Mouse (Mus musculus) neural tube, embryonic 14.5 days (tissue): ENCODE results near the gene Zfp839. TPM values are rescaled to one million over a fixed set of nuclear protein-coding genes. Genes with fewer than 3 reads are reported as not detected.

Experiments
- ATAC-seq: fragments of 200-750 bp; cut with Nextera tagmentation; 2 replicates; pipeline ENCODE4 v1.8.0; 2017; ENCODE audit warnings: low read depth, mild to moderate bottlenecking, moderate TSS enrichment, moderate library complexity
- H3K27ac ChIP-seq: fragments of 300-500 bp; sonication (generic); 2 replicates; pipeline ENCODE4 v1.5.1; 2014; ENCODE audit warnings: low read depth, mild to moderate bottlenecking, control low read depth, low read length, moderate library complexity, mixed read lengths
- H3K27me3 ChIP-seq: fragments of 300-500 bp; sonication (generic); 2 replicates; pipeline ENCODE4 v1.6.1; 2014; ENCODE audit warnings: low read length; ENCODE audit not compliant: control insufficient read depth, insufficient read depth
- H3K36me3 ChIP-seq: fragments of 300-500 bp; sonication (generic); 2 replicates; pipeline ENCODE4 v1.6.1; 2014; ENCODE audit warnings: low read length, mixed read lengths; ENCODE audit not compliant: control insufficient read depth, insufficient read depth
- H3K4me1 ChIP-seq: fragments of 300-500 bp; sonication (generic); 2 replicates; pipeline ENCODE4 v1.6.1; 2014; ENCODE audit warnings: low read length; ENCODE audit not compliant: control insufficient read depth, insufficient read depth
- H3K4me2 ChIP-seq: fragments of 300-500 bp; sonication (generic); 2 replicates; pipeline ENCODE4 v1.6.1; 2014; ENCODE audit warnings: mild to moderate bottlenecking, low read depth, low read length, control low read depth
- H3K4me3 ChIP-seq: fragments of 300-500 bp; sonication (generic); 2 replicates; pipeline ENCODE4 v1.5.1; 2014; ENCODE audit warnings: low read depth, low read length, control low read depth, mixed read lengths
- H3K9ac ChIP-seq: fragments of 300-500 bp; sonication (generic); replicated peaks from 2 replicates; pipeline ENCODE4 v1.6.1; 2014; ENCODE audit warnings: low read depth, mild to moderate bottlenecking, control low read depth, low read length, mixed read lengths
- H3K9me3 ChIP-seq: fragments of 300-500 bp; sonication (generic); 2 replicates; pipeline ENCODE4 v1.6.1; 2016; ENCODE audit warnings: low read length; ENCODE audit not compliant: control insufficient read depth
- WGBS: fragments of 180-500 bp; shearing (Covaris S2); extraction: QIAGEN DNeasy Blood & Tissue Kit; methylation state at CpG from one replicate; pipeline ENCODE4 v1.1.7; 2014; 5-methylcytosine and 5-hydroxymethylcytosine counted together
- polyA plus RNA-seq: library from polyadenylated mRNA; unstranded; fragments of >200 nt; fragmentation: Nextera tagmentation; extraction: Ambion mirVana; gene quantifications from 2 replicates; pipeline ENCODE4 v1.2.1, GENCODE M21; 2014

Gene Zfp839
- polyA plus RNA-seq, 1 experiment from 2014 or later: 3.8 TPM

DNA sequence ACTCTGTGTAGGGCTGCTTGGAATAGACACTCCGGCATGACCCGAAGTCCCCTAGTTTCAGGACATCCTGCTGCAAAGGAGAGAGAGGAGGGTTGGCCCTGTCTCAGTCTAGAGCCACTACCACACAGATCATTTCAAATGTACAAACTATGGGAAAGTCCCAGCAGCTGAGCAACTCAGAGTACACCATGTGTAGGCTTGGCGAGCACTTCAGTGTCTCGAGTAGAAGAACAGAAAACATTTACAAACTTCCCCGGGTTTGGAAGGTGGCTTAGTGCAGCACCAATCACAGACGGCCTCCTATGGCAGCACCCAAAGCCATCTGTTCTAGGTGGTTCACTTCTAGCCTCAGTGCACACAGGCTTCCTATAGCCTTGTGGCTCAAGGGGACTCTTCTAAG lies 36.4 kb upstream of the Zfp839 start:
- Histone ChIP-seq H3K9me3 (no peaks in the 10 kb centered on the region), H3K4me1 (no peaks in the 10 kb centered on the region), H3K9ac (no peak overlapping the region), H3K27me3 (no peaks in the 10 kb centered on the region), H3K4me3 (no peak overlapping the region), H3K4me2 (no peak overlapping the region), H3K27ac (no peak overlapping the region), H3K36me3 (no peaks in the 10 kb centered on the region)
- WGBS: 94% methylated on average over 6 of the region's 6 CpGs
- ATAC-seq: no peak

- H3K27ac ChIP-seq: no peak overlapping the region
- no peak overlapping the region for H3K4me3 ChIP-seq
- no peaks in the 10 kb centered on the region for H3K27me3 ChIP-seq
- no peak overlapping the region for H3K9ac ChIP-seq
- H3K9me3 ChIP-seq: no peaks in the 10 kb centered on the region
- H3K4me2 ChIP-seq: no peak overlapping the region
- no peak for ATAC-seq
- H3K36me3 ChIP-seq: no peaks in the 10 kb centered on the region
- WGBS: 81% methylated on average over 17 of the region's 17 CpGs
- H3K4me1 ChIP-seq: no peaks in the 10 kb centered on the region
Observed at GRCm38 (mm10) chr12:110814924-110815323, 35.1 kb upstream of the Zfp839 start.

- no peaks in the 10 kb centered on the region for H3K27me3 ChIP-seq
Observed at GRCm38 (mm10) chr12:110816833-110817232, 33.2 kb upstream of the Zfp839 start.

DNA sequence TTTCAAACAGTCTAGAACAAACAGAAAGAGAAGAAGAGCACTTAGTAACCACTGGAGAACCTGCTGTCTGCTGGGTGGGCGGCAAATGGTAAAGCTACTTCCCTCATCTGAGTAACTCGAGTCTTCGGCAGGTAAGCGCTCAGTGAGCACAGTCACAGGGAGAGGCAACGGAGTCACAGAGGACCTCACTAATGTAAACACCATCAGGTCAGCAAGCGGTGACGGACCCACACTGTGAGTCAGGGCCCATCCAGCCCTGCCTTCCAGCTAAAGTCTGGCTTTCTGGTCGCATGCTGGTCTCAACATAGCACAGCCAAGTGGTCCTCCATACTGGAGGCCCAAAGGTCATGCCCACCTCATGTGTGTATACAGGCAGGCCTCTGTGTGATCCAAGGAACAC lies 30.7 kb upstream of the Zfp839 start:
- no peak overlapping the region for H3K4me2 ChIP-seq
- no peaks in the 10 kb centered on the region for H3K36me3 ChIP-seq
- H3K9me3 ChIP-seq: no peaks in the 10 kb centered on the region
- ATAC-seq: no peak
- no peak overlapping the region for H3K9ac ChIP-seq
- no peaks in the 10 kb centered on the region for H3K4me1 ChIP-seq
- 81% methylated on average over 8 of the region's 8 CpGs for WGBS
- no peak overlapping the region for H3K27ac ChIP-seq
- H3K27me3 ChIP-seq: no peaks in the 10 kb centered on the region
- no peak overlapping the region for H3K4me3 ChIP-seq

More at GRCm38 (mm10) chr12:110816833-110817232, 33.2 kb upstream of the Zfp839 start:
- no peak overlapping the region for H3K9ac ChIP-seq
- no peaks in the 10 kb centered on the region for H3K9me3 ChIP-seq
- no peaks in the 10 kb centered on the region for H3K36me3 ChIP-seq
- 89% methylated on average over 2 of the region's 2 CpGs for WGBS
- no peaks in the 10 kb centered on the region for H3K4me1 ChIP-seq
- ATAC-seq: no peak
- no peak overlapping the region for H3K27ac ChIP-seq
- no peak overlapping the region for H3K4me3 ChIP-seq
- H3K4me2 ChIP-seq: no peak overlapping the region

GRCm38 (mm10) chr12:110821787-110822186 lies 28.3 kb upstream of the Zfp839 start:
- no peak for ATAC-seq

DNA sequence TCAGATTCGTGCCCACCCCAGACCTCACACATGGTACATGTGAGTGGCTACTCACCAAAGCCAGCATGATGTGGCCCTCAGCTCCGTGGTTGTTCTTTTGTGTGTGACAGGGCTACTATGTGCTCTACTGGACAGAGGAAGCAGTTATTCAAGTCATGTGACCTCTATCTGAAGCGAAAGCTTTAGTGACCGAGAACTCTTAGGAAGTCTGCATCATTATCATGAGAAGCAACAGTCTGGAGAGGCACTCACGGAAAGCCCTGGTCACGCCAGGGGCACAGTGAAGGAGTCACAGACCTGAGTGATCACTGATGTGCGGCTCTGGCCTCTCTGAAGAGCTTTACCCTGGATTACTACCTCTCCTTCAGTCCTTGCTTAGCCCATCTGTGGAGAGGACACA lies 27.7 kb upstream of the Zfp839 start:
- H3K9me3 ChIP-seq: no peaks in the 10 kb centered on the region
- no peak overlapping the region for H3K9ac ChIP-seq
- WGBS: 86% methylated on average over 7 of the region's 7 CpGs
- ATAC-seq: no peak
- no peak overlapping the region for H3K4me2 ChIP-seq
- H3K27ac ChIP-seq: no peak overlapping the region
- no peaks in the 10 kb centered on the region for H3K27me3 ChIP-seq
- no peak overlapping the region for H3K4me3 ChIP-seq
- H3K4me1 ChIP-seq: no peaks in the 10 kb centered on the region
- H3K36me3 ChIP-seq: no peaks in the 10 kb centered on the region

More at GRCm38 (mm10) chr12:110821787-110822186, 28.3 kb upstream of the Zfp839 start:
- no peak overlapping the region for H3K9ac ChIP-seq
- no peaks in the 10 kb centered on the region for H3K9me3 ChIP-seq
- no peaks in the 10 kb centered on the region for H3K27me3 ChIP-seq
- no peaks in the 10 kb centered on the region for H3K4me1 ChIP-seq
- WGBS: 86% methylated on average over 2 of the region's 2 CpGs
- no peak overlapping the region for H3K4me3 ChIP-seq
- no peaks in the 10 kb centered on the region for H3K36me3 ChIP-seq
- H3K27ac ChIP-seq: no peak overlapping the region
- no peak overlapping the region for H3K4me2 ChIP-seq

DNA sequence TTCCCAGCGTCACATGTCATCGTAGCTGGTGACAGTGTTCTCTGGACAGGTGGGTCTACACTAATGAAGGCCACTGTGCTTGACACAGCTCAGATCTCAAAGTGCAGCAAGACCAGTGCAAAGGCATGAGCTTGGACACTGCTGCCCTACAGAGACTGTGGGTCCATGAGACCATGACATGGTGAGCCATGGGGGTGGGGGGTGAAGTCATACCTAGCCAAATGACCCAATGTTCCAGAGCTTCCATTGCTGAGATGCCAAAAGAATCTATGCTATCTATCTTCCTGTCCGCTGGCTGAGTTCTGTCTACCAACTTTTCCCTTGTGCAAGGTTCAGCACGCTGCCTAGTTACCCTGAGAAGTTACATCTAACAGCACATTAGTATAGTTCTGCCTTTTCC lies 21.1 kb upstream of the Zfp839 start:
- no peaks in the 10 kb centered on the region for H3K9me3 ChIP-seq

DNA sequence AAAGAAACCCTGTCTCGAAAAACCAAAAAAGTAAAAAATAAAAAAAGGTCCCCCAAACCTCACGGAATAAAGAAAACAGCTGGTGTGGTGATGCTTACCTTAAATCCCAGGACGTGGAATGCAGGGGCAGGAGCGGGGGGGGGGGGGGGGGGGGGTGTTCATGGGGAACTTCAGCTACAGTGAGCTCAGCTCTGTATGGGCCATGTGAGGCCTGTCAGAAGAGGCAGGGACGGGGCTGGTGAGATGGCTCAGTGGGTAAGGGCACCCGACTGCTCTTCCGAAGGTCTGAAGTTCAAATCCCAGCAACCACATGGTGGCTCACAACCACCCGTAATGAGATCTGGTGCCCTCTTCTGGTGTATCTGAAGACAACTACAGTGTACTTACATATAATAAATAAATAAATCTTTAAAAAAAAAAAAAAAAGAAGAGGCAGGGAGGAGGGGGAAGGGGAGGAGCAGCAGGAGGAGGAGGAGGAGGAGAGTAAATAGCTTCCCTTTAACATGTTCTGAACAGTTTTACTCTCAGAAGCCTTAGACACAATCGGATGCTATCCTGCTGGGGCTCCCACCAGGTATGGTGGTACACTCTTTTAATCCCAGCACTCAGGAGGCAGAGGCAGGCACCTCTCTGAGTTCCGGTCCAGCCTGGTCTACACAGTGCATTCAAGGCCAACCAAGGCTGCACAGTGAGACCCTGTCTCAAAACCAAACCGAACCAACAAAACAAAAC lies 19.6 kb upstream of the Zfp839 start:
- Histone ChIP-seq H3K9me3 (no peaks in the 10 kb centered on the region), H3K4me2 (no peak overlapping the region), H3K27ac (no peak overlapping the region), H3K9ac (no peak overlapping the region), H3K4me1 (no peaks in the 10 kb centered on the region), H3K4me3 (no peak overlapping the region), H3K36me3 (no peaks in the 10 kb centered on the region), H3K27me3 (no peaks in the 10 kb centered on the region)
- no peak for ATAC-seq
- 86% methylated on average over 9 of the region's 11 CpGs for WGBS

More for the DNA sequence above, 21.1 kb upstream of the Zfp839 start:
- ATAC-seq: no peak
- Histone ChIP-seq H3K27me3 (no peaks in the 10 kb centered on the region), H3K4me3 (no peak overlapping the region), H3K27ac (no peak overlapping the region), H3K4me1 (no peaks in the 10 kb centered on the region), H3K36me3 (no peaks in the 10 kb centered on the region), H3K4me2 (no peak overlapping the region), H3K9ac (no peak overlapping the region)
- WGBS: 93% methylated on average over 4 of the region's 4 CpGs

DNA sequence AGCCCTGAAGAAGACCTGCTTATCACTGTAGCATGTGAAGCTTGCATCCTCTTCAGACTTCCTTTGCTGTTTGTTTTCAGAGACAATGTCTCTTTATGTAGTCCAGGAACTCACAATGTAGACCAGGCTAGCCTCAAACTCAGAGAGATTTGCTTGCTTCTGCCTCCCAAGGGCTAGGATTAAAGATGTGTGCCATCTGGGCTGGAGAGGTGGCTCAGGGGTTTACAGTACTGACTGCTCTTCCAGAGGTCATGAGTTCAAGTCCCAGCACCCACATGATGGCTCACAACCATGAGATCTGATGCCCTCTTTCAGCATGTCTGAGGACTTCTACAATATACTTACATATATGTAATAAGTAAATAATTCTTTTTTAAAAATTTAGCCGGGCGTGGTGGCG lies 14.9 kb upstream of the Zfp839 start:
- Histone ChIP-seq H3K4me2 (no peak overlapping the region), H3K27me3 (no peaks in the 10 kb centered on the region), H3K4me3 (no peak overlapping the region), H3K4me1 (peaks cover 6% of the 10 kb centered on the region; the same call in 1 of the 2 replicates), H3K27ac (no peak overlapping the region), H3K9ac (no peak overlapping the region), H3K9me3 (no peaks in the 10 kb centered on the region), H3K36me3 (no peaks in the 10 kb centered on the region)
- WGBS: 98% methylated on average over 3 of the region's 3 CpGs
- ATAC-seq: no peak
